Mouse (Mus musculus) lung, postnatal 0 days (tissue): ENCODE results near the gene Vmn1r194. TPM values are rescaled to one million over a fixed set of nuclear protein-coding genes. Genes with fewer than 3 reads are reported as not detected.
"Not testable (repeated sequence)": the region's sequence is repeated elsewhere in the genome, so short reads cannot be mapped to it uniquely, and the experiment has no call there.

Experiments
- ATAC-seq: fragments of 200-750 bp; cut with Nextera tagmentation; 2 replicates; pipeline ENCODE4 v1.8.0; 2017; ENCODE audit warnings: moderate library complexity
- DNase-seq: peaks from one replicate; pipeline ENCODE4 v3.0.0-alpha.2; 2016; ENCODE audit warnings: low spot score
- H3K27ac ChIP-seq: fragments of 300-500 bp; sonication (generic); 2 replicates; pipeline ENCODE4 v1.5.1; 2014; ENCODE audit warnings: antibody characterized with exemption, mild to moderate bottlenecking, low read length, mixed read lengths
- H3K27me3 ChIP-seq: fragments of 300-500 bp; sonication (generic); replicated peaks from 2 replicates; pipeline ENCODE4 v1.6.1; 2014; ENCODE audit warnings: low read length, mixed read lengths; ENCODE audit not compliant: insufficient read depth
- H3K36me3 ChIP-seq: fragments of 300-500 bp; sonication (generic); 2 replicates; pipeline ENCODE4 v1.6.1; 2014; ENCODE audit warnings: low read length, mixed read lengths; ENCODE audit not compliant: insufficient read depth
- H3K4me1 ChIP-seq: fragments of 300-500 bp; sonication (generic); 2 replicates; pipeline ENCODE4 v1.6.1; 2014; ENCODE audit warnings: antibody characterized with exemption, low read depth, low read length, mixed read lengths; ENCODE audit not compliant: insufficient read depth
- H3K4me2 ChIP-seq: fragments of 300-500 bp; sonication (generic); replicated peaks from 2 replicates; pipeline ENCODE4 v1.6.1; 2014; ENCODE audit warnings: low read depth, mild to moderate bottlenecking, low read length, moderate library complexity, mixed read lengths
- H3K4me3 ChIP-seq: fragments of 300-500 bp; sonication (generic); 2 replicates; pipeline ENCODE4 v1.5.1; 2014; ENCODE audit warnings: low read depth, low read length
- H3K9ac ChIP-seq: fragments of 300-500 bp; sonication (generic); replicated peaks from 2 replicates; pipeline ENCODE4 v1.6.1; 2014; ENCODE audit warnings: low read depth, mild to moderate bottlenecking
- H3K9me3 ChIP-seq: fragments of 300-500 bp; sonication (generic); 2 replicates; pipeline ENCODE4 v1.6.1; 2016; ENCODE audit warnings: low read length, mixed read lengths
- CTCF ChIP-seq: IDR thresholded peaks from 2 replicates; pipeline ENCODE4 v1.5.1; 2016; ENCODE audit warnings: antibody characterized with exemption, mild to moderate bottlenecking
- EP300 ChIP-seq: IDR thresholded peaks from 2 replicates; pipeline ENCODE4 v1.6.1; 2016; ENCODE audit warnings: antibody characterized with exemption, mild to moderate bottlenecking, control low read depth
- WGBS: fragments of 180-500 bp; shearing (Covaris S2); extraction: QIAGEN DNeasy Blood & Tissue Kit; methylation state at CpG from one replicate; pipeline ENCODE4 v1.1.7; 2014; 5-methylcytosine and 5-hydroxymethylcytosine counted together
- microRNA-seq: library from miRNA; unstranded; fragments of <30 nt; microRNA quantifications from one replicate; pipeline ENCODE4, GENCODE M21; 2016
- polyA plus RNA-seq: library from polyadenylated mRNA; unstranded; fragments of >200 nt; fragmentation: Nextera tagmentation; extraction: Ambion mirVana; gene quantifications from 2 replicates; pipeline ENCODE4 v1.2.1, GENCODE M21; 2015

Gene Vmn1r194
- polyA plus RNA-seq, result not detected in 2 replicates

- ATAC-seq (no peak), DNase-seq (no peak)
- no peaks in the 10 kb centered on the region for H3K36me3 ChIP-seq
- no peak within 1 kb of the TSS for H3K9ac ChIP-seq
- WGBS, result 25% methylated on average over 1 of the region's 1 CpGs
- no peaks in the 10 kb centered on the region for H3K9me3 ChIP-seq
- no peak within 1 kb of the TSS for H3K27ac ChIP-seq
- H3K4me1 ChIP-seq, result no peaks in the 10 kb centered on the region
- no peak for TF ChIP-seq CTCF
- no peak for TF ChIP-seq EP300
- H3K4me3 ChIP-seq, result no peak within 1 kb of the TSS
- H3K27me3 ChIP-seq, result no peaks in the 10 kb centered on the region
- no peak within 1 kb of the TSS for H3K4me2 ChIP-seq
Observed at GRCm38 (mm10) chr13:22243915-22244314, at the start of gene Vmn1r194. Gene Vmn1r194 (plus strand): TSS chr13:22244215.

GRCm38 (mm10) chr13:22223060-22223459 lies 21.0 kb upstream of the Vmn1r194 start, which contains the start of gene Vmn1r193:
Gene Vmn1r193 (minus strand): TSS chr13:22223160.
- not testable (repeated sequence) for H3K4me2 ChIP-seq, ATAC-seq

GRCm38 (mm10) chr13:22270222-22270621 lies 26.2 kb downstream of the Vmn1r194 start, which contains the start of gene Vmn1r195:
Gene Vmn1r195 (plus strand): TSS chr13:22270522.
- H3K27me3 ChIP-seq, H3K9ac ChIP-seq, H3K9me3 ChIP-seq, H3K36me3 ChIP-seq, H3K27ac ChIP-seq, ATAC-seq, DNase-seq, H3K4me3 ChIP-seq, H3K4me2 ChIP-seq, H3K4me1 ChIP-seq: not testable (repeated sequence)
- 95% methylated on average over 1 of the region's 1 CpGs for WGBS

More at GRCm38 (mm10) chr13:22223060-22223459, 21.0 kb upstream of the Vmn1r194 start, which contains the start of gene Vmn1r193:
- 57% methylated on average over 1 of the region's 1 CpGs for whole genome bisulfite sequencing
- not testable (repeated sequence) for DNase-seq, H3K4me3 ChIP-seq, H3K4me1 ChIP-seq, H3K9ac ChIP-seq, H3K27ac ChIP-seq, H3K9me3 ChIP-seq, H3K27me3 ChIP-seq, H3K36me3 ChIP-seq

DNA sequence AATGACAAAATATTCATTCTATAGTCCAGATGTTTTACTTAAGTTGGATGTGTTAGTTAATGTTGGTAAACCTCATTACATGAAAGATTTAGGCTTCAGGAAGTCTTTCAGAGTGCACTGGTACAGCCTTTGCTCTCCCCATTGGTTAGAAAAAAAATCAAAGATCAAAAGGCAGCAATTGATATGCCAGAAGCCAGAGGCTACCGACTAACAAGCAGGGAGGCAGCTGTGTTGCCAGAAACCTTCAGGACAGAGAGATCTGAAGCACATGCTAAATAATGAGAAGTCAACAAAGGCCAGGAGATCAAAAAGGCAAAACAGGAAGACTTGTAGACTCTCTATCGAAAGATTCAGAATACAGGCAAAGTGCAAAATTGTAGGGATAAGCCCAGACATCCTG lies 27.7 kb downstream of the Vmn1r194 start:
- ATAC-seq (no peak), DNase-seq (no peak)
- Histone ChIP-seq H3K9me3 (no peaks in the 10 kb centered on the region), H3K4me3 (no peak overlapping the region), H3K36me3 (no peaks in the 10 kb centered on the region), H3K9ac (no peak overlapping the region), H3K27me3 (no peaks in the 10 kb centered on the region), H3K4me2 (no peak overlapping the region), H3K27ac (no peak overlapping the region), H3K4me1 (no peaks in the 10 kb centered on the region)
- no peak for TF ChIP-seq EP300
- 50% methylated on average over 2 of the region's 2 CpGs for WGBS

GRCm38 (mm10) chr13:22284578-22284977 lies 40.6 kb downstream of the Vmn1r194 start:
- ATAC-seq, result peak; percentile 69
- Histone ChIP-seq H3K27me3 (no peaks in the 10 kb centered on the region), H3K4me1 (no peaks in the 10 kb centered on the region), H3K9ac (no peak overlapping the region), H3K4me2 (no peak overlapping the region), H3K36me3 (no peaks in the 10 kb centered on the region), H3K4me3 (no peak overlapping the region), H3K27ac (no peak overlapping the region), H3K9me3 (no peaks in the 10 kb centered on the region)
- 44% methylated on average over 2 of the region's 2 CpGs for WGBS
- DNase-seq, result peak; percentile 40
- TF ChIP-seq CTCF (peak; percentile 29; the same call in 1 of the 2 replicates), EP300 (no peak)

DNA sequence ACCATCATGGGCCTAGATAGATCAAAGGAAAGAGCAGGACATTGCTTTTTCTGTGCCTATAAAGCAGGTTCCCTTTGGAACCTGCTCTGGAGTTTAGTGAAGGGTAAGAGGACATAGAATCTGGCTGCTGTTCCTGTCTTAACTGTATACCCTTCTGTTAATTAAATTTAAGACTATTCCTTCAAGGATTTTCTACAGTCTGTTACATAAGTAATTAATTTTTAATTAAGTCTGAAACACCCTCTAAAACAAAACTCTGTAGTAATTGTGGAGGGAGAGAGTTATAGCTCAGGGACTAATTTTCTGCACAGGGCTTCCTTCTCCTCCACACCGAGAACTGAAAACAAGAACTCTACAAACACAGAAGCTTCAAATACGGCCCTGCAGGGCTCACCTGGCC lies 45.6 kb downstream of the Vmn1r194 start, which contains the start of gene Vmn1r196:
Gene Vmn1r196 (plus strand): TSS at position 301 of the 400 bp plus-strand sequence.
- H3K9me3 ChIP-seq, result no peaks in the 10 kb centered on the region
- no peak within 1 kb of the TSS for H3K4me3 ChIP-seq
- H3K36me3 ChIP-seq, result no peaks in the 10 kb centered on the region
- H3K27me3 ChIP-seq, result no peaks in the 10 kb centered on the region
- WGBS, result 65% methylated on average over 2 of the region's 2 CpGs
- H3K4me2 ChIP-seq, result no peak within 1 kb of the TSS
- H3K27ac ChIP-seq, result no peak within 1 kb of the TSS
- H3K9ac ChIP-seq, result no peak within 1 kb of the TSS
- no peaks in the 10 kb centered on the region for H3K4me1 ChIP-seq
- no peak for DNase-seq
- TF ChIP-seq CTCF, result no peak
- no peak for TF ChIP-seq EP300
- no peak for ATAC-seq

Small RNAs within 50 kb of the gene (microRNA-seq; reads per million reads assigned to microRNA genes)
- gene Gm23282 (not detected), gene Gm25084 (not detected)

Other genes with a start within 250 kb of the Vmn1r194 start
- gene Prss16, start 234.5 kb upstream of the Vmn1r194 start, polyA plus RNA-seq, result 0.62 and 1.1 TPM in 2 replicates
- 4.2 and 5.2 TPM in 2 replicates for gene Hist1h2ah, start 208.6 kb upstream of the Vmn1r194 start, polyA plus RNA-seq
- gene Hist1h2bk, start 208.3 kb upstream of the Vmn1r194 start, polyA plus RNA-seq, result 0.45 and 0.81 TPM in 2 replicates
- 4.1 and 4.6 TPM in 2 replicates for gene Hist1h4i, start 202.9 kb upstream of the Vmn1r194 start, polyA plus RNA-seq
- gene Hist1h2ag, start 201.3 kb upstream of the Vmn1r194 start, polyA plus RNA-seq, result 2.7 TPM in 1 of 2 replicates, not detected in the other
- gene Hist1h2bj, start 201.0 kb upstream of the Vmn1r194 start, polyA plus RNA-seq, result 1.0 and 1.5 TPM in 2 replicates
- not detected in 2 replicates for gene Vmn1r188, start 159.8 kb upstream of the Vmn1r194 start, polyA plus RNA-seq
- not detected in 2 replicates for gene Vmn1r189, start 138.4 kb upstream of the Vmn1r194 start, polyA plus RNA-seq
- not detected in 2 replicates for gene Vmn1r191, start 60.2 kb upstream of the Vmn1r194 start, polyA plus RNA-seq
- not detected in 2 replicates for gene Vmn1r192, start 53.1 kb upstream of the Vmn1r194 start, polyA plus RNA-seq
- not detected in 2 replicates for gene Vmn1r193, start 21.1 kb upstream of the Vmn1r194 start, polyA plus RNA-seq
- gene Vmn1r195, start 26.3 kb downstream of the Vmn1r194 start, polyA plus RNA-seq, result not detected in 2 replicates
- not detected in 2 replicates for gene Vmn1r196, start 45.7 kb downstream of the Vmn1r194 start, polyA plus RNA-seq
- not detected in 2 replicates for gene Vmn1r197, start 80.4 kb downstream of the Vmn1r194 start, polyA plus RNA-seq
- gene Vmn1r198, start 106.1 kb downstream of the Vmn1r194 start, polyA plus RNA-seq, result not detected in 2 replicates
- gene Vmn1r199, start 135.6 kb downstream of the Vmn1r194 start, polyA plus RNA-seq, result not detected in 2 replicates
- gene Vmn1r200, start 146.2 kb downstream of the Vmn1r194 start, polyA plus RNA-seq, result not detected in 2 replicates
- gene Vmn1r201, start 227.7 kb downstream of the Vmn1r194 start, polyA plus RNA-seq, result not detected in 2 replicates